Mouse (Mus musculus) heart, adult 2 months (tissue): ENCODE measurements around the gene Dnajc8.

Experiments
- CTCF ChIP-seq: fragments of 200-600 bp; IDR thresholded peaks from 2 replicates; pipeline ENCODE4 v1.8.1; 2022; ENCODE audit warnings: antibody characterized with exemption, mild to moderate bottlenecking, moderate library complexity
- POLR2A ChIP-seq: fragments of 200-500 bp; IDR thresholded peaks from 2 replicates; pipeline ENCODE4 v1.6.1; 2011; ENCODE audit warnings: mild to moderate bottlenecking, low read depth, low read length, control low read depth; ENCODE audit not compliant: insufficient read depth

- TF ChIP-seq CTCF (no peak), POLR2A (no peak)
These were observed 42.9 kb upstream of the Dnajc8 start for GRCm38 (mm10) chr4:132492178-132493060.
